Mouse (Mus musculus) kidney, postnatal 0 days (tissue): ENCODE data around the gene Ptprf. TPM values are rescaled to one million over a fixed set of nuclear protein-coding genes. Genes with fewer than 3 reads are reported as not detected.

ENCODE experiments used
- ATAC-seq: fragments of 200-750 bp; cut with Nextera tagmentation; replicated peaks from 2 replicates; pipeline ENCODE4 v1.8.0; 2017; ENCODE audit warnings: low read depth, moderate number of reproducible peaks, moderate TSS enrichment, moderate library complexity; ENCODE audit not compliant: low FRiP score
- DNase-seq: peaks from one replicate; pipeline ENCODE4 v3.0.0-alpha.2; 2016; ENCODE audit warnings: low spot score
- H3K27ac ChIP-seq: fragments of 300-500 bp; sonication (generic); 2 replicates; pipeline ENCODE4 v1.5.1; 2014; ENCODE audit warnings: mild to moderate bottlenecking
- H3K27me3 ChIP-seq: fragments of 300-500 bp; sonication (generic); 2 replicates; pipeline ENCODE4 v1.6.1; 2014; ENCODE audit warnings: low read length, mixed read lengths; ENCODE audit not compliant: insufficient read depth
- H3K36me3 ChIP-seq: fragments of 300-500 bp; sonication (generic); 2 replicates; pipeline ENCODE4 v1.6.1; 2014; ENCODE audit warnings: low read length, mixed read lengths; ENCODE audit not compliant: insufficient read depth
- H3K4me1 ChIP-seq: fragments of 300-500 bp; sonication (generic); replicated peaks from 2 replicates; pipeline ENCODE4 v1.6.1; 2014; ENCODE audit warnings: antibody characterized with exemption, low read length, mixed read lengths; ENCODE audit not compliant: insufficient read depth
- H3K4me2 ChIP-seq: fragments of 300-500 bp; sonication (generic); 2 replicates; pipeline ENCODE4 v1.6.1; 2014; ENCODE audit warnings: mild to moderate bottlenecking, low read length, moderate library complexity, mixed read lengths
- H3K4me3 ChIP-seq: fragments of 300-500 bp; sonication (generic); replicated peaks from 2 replicates; pipeline ENCODE4 v1.5.1; 2014; ENCODE audit warnings: low read depth, low read length
- H3K9ac ChIP-seq: fragments of 300-500 bp; sonication (generic); 2 replicates; pipeline ENCODE4 v1.6.1; 2014; ENCODE audit warnings: low read depth, low read length
- H3K9me3 ChIP-seq: fragments of 300-500 bp; sonication (generic); replicated peaks from 2 replicates; pipeline ENCODE4 v1.6.1; 2016; ENCODE audit warnings: low read length, inconsistent platforms, mixed read lengths
- CTCF ChIP-seq: IDR thresholded peaks from 2 replicates; pipeline ENCODE4 v1.5.1; 2016; ENCODE audit warnings: antibody characterized with exemption, low read depth, mild to moderate bottlenecking, moderate library complexity
- WGBS: fragments of 180-500 bp; shearing (Covaris S2); extraction: QIAGEN DNeasy Blood & Tissue Kit; methylation state at CpG from one replicate; pipeline ENCODE4 v1.1.7; 2014; 5-methylcytosine and 5-hydroxymethylcytosine counted together
- polyA plus RNA-seq: library from polyadenylated mRNA; unstranded; fragments of >200 nt; fragmentation: Nextera tagmentation; extraction: Ambion mirVana; gene quantifications from 2 replicates; pipeline ENCODE4 v1.2.1, GENCODE M21; 2015

The Ptprf gene
- polyA plus RNA-seq, 1 experiment from 2014 or later = 34.0 TPM

DNA sequence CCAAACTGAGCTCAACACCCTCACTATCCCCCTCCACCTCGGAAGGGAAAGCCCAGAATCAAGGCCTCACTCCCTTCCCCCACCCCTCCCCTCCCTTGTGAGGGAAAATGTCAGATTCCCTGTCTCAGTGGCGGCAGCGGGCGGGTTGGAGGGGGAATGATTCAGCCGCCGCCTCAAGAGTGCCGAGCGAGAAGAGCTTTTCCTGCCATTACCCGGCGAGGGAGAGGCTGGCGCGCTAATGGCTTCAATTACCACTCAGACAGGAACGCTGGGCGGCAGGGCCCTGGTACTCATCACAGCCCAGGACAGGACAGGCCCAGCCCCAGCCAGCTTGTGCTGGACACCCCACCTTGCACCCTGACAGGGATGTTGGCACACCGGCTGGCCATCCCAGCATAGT lies 25.6 kb downstream of the Ptprf start:
- Histone ChIP-seq H3K27me3 (no peaks in the 10 kb centered on the region), H3K9me3 (no peaks in the 10 kb centered on the region), H3K27ac (0 out of 2 replicates have a peak overlapping the region, but pooled peaks have one; percentile 42), H3K4me1 (peaks cover 32% of the 10 kb centered on the region), H3K9ac (0 out of 2 replicates have a peak overlapping the region, but pooled peaks have one; percentile 14), H3K36me3 (peaks cover 4% of the 10 kb centered on the region; the same call in 1 of the 2 replicates), H3K4me2 (no peak overlapping the region), H3K4me3 (no peak overlapping the region)
- TF ChIP-seq CTCF = no peak
- WGBS = 22% methylated on average over 15 of the region's 15 CpGs
- ATAC-seq (no peak), DNase-seq (peak; percentile 56)

DNA sequence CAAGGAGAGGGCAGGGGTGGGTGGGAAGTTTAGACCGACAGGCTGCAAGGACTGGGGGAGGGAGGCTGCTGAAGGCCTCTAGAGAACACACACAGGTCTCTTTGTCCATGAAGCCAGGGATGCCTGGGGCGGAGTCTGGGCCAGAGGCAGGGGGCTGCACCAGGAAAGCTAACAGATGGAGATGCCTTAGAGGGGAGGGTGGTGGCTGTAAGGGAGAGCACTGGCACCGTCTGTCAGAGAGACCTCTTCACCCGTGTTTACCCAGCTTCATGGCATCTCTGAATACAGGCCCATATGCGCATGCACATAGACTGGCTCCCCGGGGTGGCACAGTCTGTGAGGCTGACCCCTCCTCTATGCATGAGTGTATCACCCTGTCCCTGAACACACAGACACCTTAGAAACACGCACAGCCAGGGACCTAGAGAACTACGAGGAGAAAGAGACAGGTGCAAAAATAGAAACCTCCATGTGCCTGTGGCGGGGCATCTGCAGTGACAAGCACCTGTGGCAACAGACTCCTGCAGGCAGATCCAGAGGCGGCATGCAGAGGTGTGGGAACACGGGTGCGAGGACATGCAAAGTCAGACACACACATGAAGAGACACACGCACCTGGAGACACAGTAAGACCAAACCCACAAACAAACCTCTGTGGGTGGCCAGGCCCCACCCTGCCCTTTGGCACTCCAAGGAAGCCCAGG lies 29.3 kb downstream of the Ptprf start:
- ATAC-seq (no peak), DNase-seq (no peak)
- Histone ChIP-seq H3K4me1 (peaks cover 38% of the 10 kb centered on the region), H3K27me3 (no peaks in the 10 kb centered on the region), H3K4me3 (no peak overlapping the region), H3K27ac (no peak overlapping the region), H3K9me3 (no peaks in the 10 kb centered on the region), H3K4me2 (no peak overlapping the region), H3K9ac (no peak overlapping the region), H3K36me3 (peaks cover 5% of the 10 kb centered on the region; the same call in 1 of the 2 replicates)
- WGBS = 49% methylated on average over 13 of the region's 13 CpGs
- TF ChIP-seq CTCF = no peak

- 25% methylated on average over 5 of the region's 5 CpGs for WGBS
Measured at GRCm38 (mm10) chr4:118261291-118261690, 29.9 kb downstream of the Ptprf start.

DNA sequence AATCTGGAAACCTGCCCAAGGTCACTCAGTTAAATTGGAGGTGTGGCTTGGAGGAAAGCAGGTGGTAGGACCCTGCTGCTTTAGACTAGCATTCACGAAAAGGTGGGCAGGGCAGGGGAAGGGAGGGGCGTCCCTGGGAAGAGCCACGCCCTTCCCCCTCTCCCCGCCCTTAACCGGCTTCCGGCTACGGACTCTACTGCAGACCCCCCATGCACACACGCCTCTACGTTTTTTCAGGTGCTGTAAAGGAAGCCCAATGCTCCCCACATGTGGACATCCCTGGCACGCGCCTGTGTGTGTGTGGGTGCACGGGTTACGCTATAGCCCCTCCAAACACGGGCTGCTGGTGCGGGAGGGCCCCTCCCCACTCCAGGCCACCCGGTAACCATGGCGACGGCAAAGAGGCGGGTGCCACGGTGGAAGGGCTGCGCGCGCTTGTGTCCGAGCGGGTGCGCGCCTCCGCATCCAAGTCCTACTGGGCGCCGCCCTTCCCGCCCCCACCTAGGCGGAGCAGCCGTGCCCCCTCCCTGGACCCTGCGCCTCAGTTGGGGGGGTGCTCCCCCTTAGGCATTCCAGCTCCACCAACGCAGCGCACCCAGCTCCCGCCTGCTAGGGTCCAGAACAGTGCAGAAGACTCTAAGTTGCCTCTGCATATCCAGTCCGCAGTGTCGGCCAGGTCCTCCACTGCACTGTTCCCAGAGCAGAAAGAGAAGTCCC lies 30.5 kb downstream of the Ptprf start:
- Histone ChIP-seq H3K36me3 (peaks cover 5% of the 10 kb centered on the region; the same call in 1 of the 2 replicates), H3K4me1 (peaks cover 31% of the 10 kb centered on the region), H3K9ac (peak overlapping the region; percentile 51), H3K9me3 (no peaks in the 10 kb centered on the region), H3K27me3 (no peaks in the 10 kb centered on the region), H3K27ac (peak overlapping the region; percentile 36; the same call in 1 of the 2 replicates), H3K4me2 (peak overlapping the region; percentile 93), H3K4me3 (peak overlapping the region; percentile 46)
- DNase-seq (peak; percentile 76), ATAC-seq (peak; percentile 63)
- 2% methylated on average over 37 of the region's 39 CpGs for WGBS
- no peak for TF ChIP-seq CTCF

More at GRCm38 (mm10) chr4:118261291-118261690, 29.9 kb downstream of the Ptprf start:
- peak overlapping the region; percentile 46 for H3K4me3 ChIP-seq
- peak overlapping the region; percentile 36; the same call in 1 of the 2 replicates for H3K27ac ChIP-seq
- H3K9me3 ChIP-seq = no peaks in the 10 kb centered on the region
- H3K36me3 ChIP-seq = peaks cover 5% of the 10 kb centered on the region; the same call in 1 of the 2 replicates
- no peak for ATAC-seq
- DNase-seq = no peak
- TF ChIP-seq CTCF = no peak
- H3K4me2 ChIP-seq = peak overlapping the region; percentile 93
- H3K4me1 ChIP-seq = peaks cover 37% of the 10 kb centered on the region
- H3K9ac ChIP-seq = peak overlapping the region; percentile 51
- no peaks in the 10 kb centered on the region for H3K27me3 ChIP-seq

DNA sequence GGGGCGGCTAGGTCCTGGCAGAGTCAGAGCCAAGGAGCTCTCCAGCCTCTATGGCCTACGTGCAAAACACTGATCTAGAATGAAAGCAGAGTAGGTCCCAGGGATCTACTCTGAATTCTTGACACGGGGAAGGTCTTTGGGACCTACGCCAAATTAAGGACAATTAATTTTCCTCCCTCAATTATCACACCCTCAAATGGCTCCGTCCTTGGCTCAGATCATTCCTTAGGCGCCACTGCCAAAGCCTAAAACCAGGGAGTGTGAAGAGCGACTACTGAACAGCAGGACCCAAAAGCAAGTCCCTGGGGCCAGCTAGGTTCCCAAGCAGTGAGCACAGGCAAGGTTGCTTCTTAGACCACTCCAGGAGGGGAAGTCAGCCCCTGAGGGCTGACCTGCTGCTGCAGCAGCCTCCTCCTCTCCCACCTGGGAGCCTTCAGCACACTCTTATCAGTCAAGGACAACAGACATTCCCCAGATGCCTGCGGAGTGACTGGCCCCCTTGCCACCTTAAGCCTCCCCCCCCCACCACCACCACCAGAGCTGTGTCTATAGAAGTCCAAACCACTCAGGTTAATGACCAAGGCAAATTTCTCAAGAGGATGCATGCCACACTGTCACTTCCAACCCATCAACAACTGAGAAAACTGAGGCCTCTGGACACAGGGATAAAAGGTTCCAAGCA lies 31.3 kb downstream of the Ptprf start:
- WGBS = 68% methylated on average over 8 of the region's 8 CpGs
- TF ChIP-seq CTCF = no peak

DNA sequence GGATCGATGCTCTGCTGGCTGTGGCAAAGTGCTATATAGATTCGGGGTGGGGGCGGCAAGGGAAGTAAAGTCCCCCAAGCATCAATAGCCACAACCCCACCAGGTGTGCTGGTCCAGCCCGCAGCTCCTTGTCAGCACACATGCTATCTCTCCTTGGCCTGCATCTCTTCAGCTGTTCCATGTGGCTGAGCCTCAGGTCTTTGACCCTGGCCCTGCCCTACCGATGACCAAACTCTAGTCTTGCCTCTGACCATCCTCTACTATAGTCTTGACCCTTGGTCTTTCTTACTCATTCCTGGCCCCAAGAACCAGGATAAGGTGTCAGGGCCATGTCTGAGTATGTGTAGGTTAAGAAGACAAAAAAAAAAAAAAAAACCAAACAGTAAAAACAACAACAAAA lies 33.2 kb downstream of the Ptprf start:
- no peak for ATAC-seq
- Histone ChIP-seq H3K9ac (no peak overlapping the region), H3K4me3 (no peak overlapping the region), H3K36me3 (peaks cover 12% of the 10 kb centered on the region), H3K27me3 (no peaks in the 10 kb centered on the region), H3K4me1 (peaks cover 24% of the 10 kb centered on the region), H3K27ac (no peak overlapping the region), H3K4me2 (no peak overlapping the region), H3K9me3 (no peaks in the 10 kb centered on the region)
- TF ChIP-seq CTCF = no peak
- no peak for DNase-seq
- 81% methylated on average over 5 of the region's 5 CpGs for WGBS

More for the DNA sequence above, 31.3 kb downstream of the Ptprf start:
- DNase-seq (no peak), ATAC-seq (no peak)
- Histone ChIP-seq H3K27me3 (no peaks in the 10 kb centered on the region), H3K4me3 (no peak overlapping the region), H3K9me3 (no peaks in the 10 kb centered on the region), H3K4me1 (peaks cover 24% of the 10 kb centered on the region), H3K27ac (0 out of 2 replicates have a peak overlapping the region, but pooled peaks have one; percentile 25), H3K4me2 (peak overlapping the region; percentile 93; the same call in 1 of the 2 replicates), H3K9ac (no peak overlapping the region), H3K36me3 (peaks cover 5% of the 10 kb centered on the region; the same call in 1 of the 2 replicates)
